Mouse (Mus musculus) C2C12 (cell line): Measurements from ENCODE around the gene Ces2b.
"Not testable (repeated sequence)": the region's sequence is repeated elsewhere in the genome, so short reads cannot be mapped to it uniquely, and the experiment has no call there.

Experiments
- CEBPB ChIP-seq: IDR thresholded peaks from one replicate; pipeline ENCODE4 v1.6.1; 2011; ENCODE audit warnings: low read depth, mild to moderate bottlenecking, control low read depth, moderate library complexity
- CTCF ChIP-seq: IDR thresholded peaks from one replicate; pipeline ENCODE4 v1.5.1; 2011; ENCODE audit not compliant: control insufficient read depth, insufficient read depth, insufficient read length
- FOSL1 ChIP-seq: IDR thresholded peaks from one replicate; pipeline ENCODE4 v1.8.0; 2011; ENCODE audit warnings: mild to moderate bottlenecking, low read length; ENCODE audit not compliant: poor library complexity, insufficient read depth, severe bottlenecking
- MAX ChIP-seq: IDR thresholded peaks from one replicate; pipeline ENCODE4 v1.6.1; 2011; ENCODE audit warnings: mild to moderate bottlenecking, control low read depth
- MYOD1 ChIP-seq: IDR thresholded peaks from one replicate; pipeline ENCODE4 v1.6.1; 2011; ENCODE audit warnings: low read depth; ENCODE audit not compliant: control insufficient read depth, insufficient read length
- MYOG ChIP-seq: IDR thresholded peaks from one replicate; pipeline ENCODE4 v1.6.1; 2011; ENCODE audit not compliant: control insufficient read depth, insufficient read length; ENCODE audit errors: extremely low read depth
- USF1 ChIP-seq: IDR thresholded peaks from one replicate; pipeline ENCODE4 v1.6.1; 2011; ENCODE audit warnings: low read depth, mild to moderate bottlenecking, control low read depth, moderate library complexity

DNA sequence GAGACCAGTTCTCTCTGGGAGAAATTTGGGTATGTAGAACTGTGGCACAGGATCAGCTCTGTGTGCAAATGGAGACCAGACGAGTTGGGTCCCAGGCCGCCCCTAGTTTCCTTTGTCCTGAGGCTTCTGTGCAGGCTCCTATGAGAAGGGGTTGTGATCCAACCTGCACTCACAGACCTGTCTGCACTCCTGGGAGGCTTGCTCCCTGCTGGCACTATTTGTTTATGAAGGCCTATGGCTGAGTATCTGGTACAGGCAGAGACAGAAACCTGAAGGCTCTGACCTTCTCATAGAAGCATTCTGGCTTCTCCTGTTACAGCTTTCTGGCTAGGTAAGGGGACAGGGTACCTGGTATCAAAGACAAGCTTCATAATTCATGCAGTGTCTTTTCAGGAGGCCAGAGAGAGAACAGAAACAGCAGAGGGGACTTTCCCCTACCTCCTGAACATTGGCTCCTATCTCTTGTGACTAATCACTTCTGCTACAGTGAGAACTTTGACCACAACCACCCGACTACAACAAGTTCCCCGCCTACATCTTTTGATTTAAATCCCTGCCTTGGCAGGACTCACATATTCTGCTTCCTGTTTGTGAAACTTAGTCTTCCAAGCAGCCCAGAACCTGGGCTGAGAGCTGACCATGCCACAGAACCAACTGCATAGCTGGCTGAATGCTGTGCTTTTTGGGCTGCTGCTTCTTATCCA lies 55.0 kb downstream of the Ces2b start:
- TF ChIP-seq CTCF, CEBPB, MYOG, MAX, MYOD1, FOSL1, USF1: not testable (repeated sequence)
